Mouse (Mus musculus) limb, embryonic 12.5 days (tissue): ENCODE measurements around the gene Pask. TPM values are rescaled to one million over a fixed set of nuclear protein-coding genes. Genes with fewer than 3 reads are reported as not detected.
A peak's percentile ranks its signal among the peaks of the same experiment; 100 is the strongest.

Source experiments
- ATAC-seq: fragments of 200-750 bp; cut with Nextera tagmentation; 2 replicates; pipeline ENCODE4 v1.8.0; 2017; ENCODE audit warnings: low read depth, moderate TSS enrichment; ENCODE audit not compliant: insufficient number of reproducible peaks, insufficient read depth, low FRiP score, low TSS enrichment
- H3K27ac ChIP-seq: fragments of 300-500 bp; sonication (generic); 2 replicates; pipeline ENCODE4 v1.5.1; 2016; ENCODE audit warnings: mild to moderate bottlenecking, moderate library complexity
- H3K27me3 ChIP-seq: fragments of 300-500 bp; sonication (generic); 2 replicates; pipeline ENCODE4 v1.6.1; 2016; ENCODE audit warnings: mild to moderate bottlenecking, moderate library complexity
- H3K36me3 ChIP-seq: fragments of 300-500 bp; sonication (generic); 2 replicates; pipeline ENCODE4 v1.6.1; 2016; ENCODE audit warnings: mild to moderate bottlenecking, moderate library complexity
- H3K4me1 ChIP-seq: fragments of 300-500 bp; sonication (generic); replicated peaks from 2 replicates; pipeline ENCODE4 v1.6.1; 2016
- H3K4me2 ChIP-seq: fragments of 300-500 bp; sonication (generic); 2 replicates; pipeline ENCODE4 v1.6.1; 2016; ENCODE audit warnings: mild to moderate bottlenecking, moderate library complexity
- H3K4me3 ChIP-seq: fragments of 300-500 bp; sonication (generic); replicated peaks from 2 replicates; pipeline ENCODE4 v1.5.1; 2016; ENCODE audit warnings: mild to moderate bottlenecking
- H3K9ac ChIP-seq: fragments of 300-500 bp; sonication (generic); replicated peaks from 2 replicates; pipeline ENCODE4 v1.6.1; 2016; ENCODE audit warnings: mild to moderate bottlenecking, moderate library complexity
- H3K9me3 ChIP-seq: fragments of 300-500 bp; sonication (generic); 2 replicates; pipeline ENCODE4 v1.6.1; 2016; ENCODE audit warnings: mild to moderate bottlenecking, moderate library complexity
- WGBS: fragments of 180-500 bp; shearing (Covaris S2); methylation state at CpG from one replicate; pipeline ENCODE4 v1.1.7; 2016; 5-methylcytosine and 5-hydroxymethylcytosine counted together
- microRNA-seq: library from miRNA; unstranded; fragments of <30 nt; microRNA quantifications from one replicate; pipeline ENCODE4, GENCODE M21; 2017
- polyA plus RNA-seq: library from polyadenylated mRNA; unstranded; fragments of >200 nt; fragmentation: Nextera tagmentation; extraction: Ambion mirVana; gene quantifications from 2 replicates; pipeline ENCODE4 v1.2.1, GENCODE M21; 2016

Pask gene
- polyA plus RNA-seq, 1 experiment from 2014 or later = 27.0 TPM

DNA sequence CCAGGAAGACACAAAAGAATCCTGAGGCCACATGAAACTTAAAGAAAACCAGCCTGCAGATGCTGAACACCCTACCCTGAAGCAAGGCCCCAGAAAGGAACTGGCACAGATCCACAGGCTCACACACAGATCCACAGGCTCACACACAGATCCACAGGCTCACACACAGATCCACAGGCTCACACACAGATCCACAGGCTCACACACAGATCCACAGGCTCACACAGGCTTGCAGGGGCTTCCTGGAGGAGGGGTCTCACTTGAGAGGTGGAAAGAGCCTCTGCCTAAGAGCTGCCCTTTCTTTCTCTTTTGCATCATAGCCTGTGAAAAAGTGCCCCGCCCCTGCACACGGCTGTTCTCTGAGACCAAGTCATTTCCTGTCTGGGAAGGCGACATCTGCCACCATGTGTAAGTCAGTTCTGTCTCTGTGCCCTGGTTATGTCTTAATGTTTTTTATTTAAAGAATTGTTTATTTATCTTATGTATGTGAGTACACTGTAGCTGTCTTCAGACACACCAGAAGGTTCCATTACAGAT, 53.5 kb downstream of the Pask start:
- Histone ChIP-seq H3K36me3 (peaks cover 91% of the 10 kb centered on the region), H3K4me1 (no peaks in the 10 kb centered on the region), H3K27me3 (no peaks in the 10 kb centered on the region), H3K4me2 (no peak overlapping the region), H3K4me3 (no peak overlapping the region), H3K9me3 (no peaks in the 10 kb centered on the region), H3K9ac (no peak overlapping the region), H3K27ac (no peak overlapping the region)
- 53% methylated on average over 3 of the region's 3 CpGs for WGBS
- no peak for ATAC-seq

GRCm38 (mm10) chr1:93277041-93277440, 66.2 kb downstream of the Pask start:
- Histone ChIP-seq H3K27me3 (0 out of 2 replicates have a peak, but pooled peaks cover 2% of the 10 kb centered on the region), H3K9me3 (no peaks in the 10 kb centered on the region; the same call in 1 of the 2 replicates), H3K4me1 (peaks cover 7% of the 10 kb centered on the region), H3K9ac (no peak overlapping the region), H3K27ac (no peak overlapping the region), H3K4me3 (no peak overlapping the region), H3K4me2 (no peak overlapping the region), H3K36me3 (peaks cover 67% of the 10 kb centered on the region)
- ATAC-seq = no peak
- 79% methylated on average over 7 of the region's 7 CpGs for WGBS

DNA sequence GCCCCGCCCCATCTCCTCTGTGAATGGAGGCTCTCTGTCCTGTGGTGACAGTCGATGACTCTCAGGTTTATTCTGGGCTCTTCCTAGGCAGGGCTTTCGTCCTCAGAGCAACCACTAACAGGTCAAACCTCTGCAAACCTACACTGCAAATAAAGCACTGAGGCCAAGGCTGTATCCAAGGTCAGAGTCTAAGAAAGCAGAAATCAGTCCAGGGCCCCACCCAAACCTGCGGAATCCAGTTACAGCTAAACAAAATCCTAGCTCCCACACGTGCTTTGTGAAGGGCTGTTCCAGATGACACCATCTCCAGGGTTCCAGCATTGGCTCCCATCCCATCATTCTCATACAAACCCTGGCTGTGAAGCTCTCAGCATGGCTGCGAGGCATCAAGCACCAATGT, 67.7 kb downstream of the Pask start:
- no peak overlapping the region for H3K27ac ChIP-seq
- peaks cover 7% of the 10 kb centered on the region for H3K4me1 ChIP-seq
- 0 out of 2 replicates have a peak, but pooled peaks cover 2% of the 10 kb centered on the region for H3K27me3 ChIP-seq
- H3K4me2 ChIP-seq = no peak overlapping the region
- H3K9me3 ChIP-seq = no peaks in the 10 kb centered on the region; the same call in 1 of the 2 replicates
- no peak overlapping the region for H3K4me3 ChIP-seq
- H3K9ac ChIP-seq = no peak overlapping the region
- peaks cover 69% of the 10 kb centered on the region for H3K36me3 ChIP-seq
- ATAC-seq = no peak
- 83% methylated on average over 6 of the region's 6 CpGs for WGBS

DNA sequence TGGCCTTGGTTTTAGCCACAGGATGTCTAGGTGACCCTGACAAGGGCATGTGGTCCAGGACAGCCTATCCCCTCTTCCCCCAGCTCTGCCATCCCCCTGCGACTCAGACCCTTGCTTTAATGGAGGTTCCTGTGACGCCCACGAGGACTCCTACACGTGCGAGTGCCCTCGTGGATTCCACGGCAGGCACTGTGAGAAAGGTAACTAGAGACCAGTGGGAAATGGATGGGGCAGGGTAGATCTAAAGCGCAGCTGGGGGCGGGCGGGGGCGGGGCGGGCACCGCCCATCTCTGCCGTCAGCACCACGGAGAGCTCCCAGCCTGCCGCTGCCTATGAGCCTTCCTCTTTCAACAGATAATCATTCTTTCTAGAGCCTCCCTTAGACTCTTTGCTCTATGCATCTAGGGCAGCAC, 70.9 kb downstream of the Pask start:
- H3K36me3 ChIP-seq = peaks cover 71% of the 10 kb centered on the region
- H3K4me3 ChIP-seq = no peak overlapping the region
- H3K4me2 ChIP-seq = no peak overlapping the region
- H3K9ac ChIP-seq = no peak overlapping the region
- H3K27me3 ChIP-seq = 0 out of 2 replicates have a peak, but pooled peaks cover 2% of the 10 kb centered on the region
- H3K27ac ChIP-seq = no peak overlapping the region
- peak; percentile 43; the same call in 1 of the 2 replicates for ATAC-seq
- H3K9me3 ChIP-seq = no peaks in the 10 kb centered on the region; the same call in 1 of the 2 replicates
- WGBS = 2% methylated on average over 16 of the region's 16 CpGs
- peaks cover 3% of the 10 kb centered on the region for H3K4me1 ChIP-seq

GRCm38 (mm10) chr1:93271751-93272150, 71.5 kb downstream of the Pask start:
- Histone ChIP-seq H3K27me3 (no peaks in the 10 kb centered on the region), H3K4me3 (no peak overlapping the region), H3K4me1 (peaks cover 8% of the 10 kb centered on the region), H3K9me3 (no peaks in the 10 kb centered on the region; the same call in 1 of the 2 replicates), H3K9ac (no peak overlapping the region), H3K4me2 (no peak overlapping the region), H3K36me3 (peaks cover 67% of the 10 kb centered on the region), H3K27ac (no peak overlapping the region)
- ATAC-seq = no peak
- 59% methylated on average over 6 of the region's 6 CpGs for WGBS

- no peak for ATAC-seq
- H3K4me1 ChIP-seq = peaks cover 14% of the 10 kb centered on the region
- 69% methylated on average over 3 of the region's 3 CpGs for WGBS
Observed at GRCm38 (mm10) chr1:93270516-93271240, 72.6 kb downstream of the Pask start.

DNA sequence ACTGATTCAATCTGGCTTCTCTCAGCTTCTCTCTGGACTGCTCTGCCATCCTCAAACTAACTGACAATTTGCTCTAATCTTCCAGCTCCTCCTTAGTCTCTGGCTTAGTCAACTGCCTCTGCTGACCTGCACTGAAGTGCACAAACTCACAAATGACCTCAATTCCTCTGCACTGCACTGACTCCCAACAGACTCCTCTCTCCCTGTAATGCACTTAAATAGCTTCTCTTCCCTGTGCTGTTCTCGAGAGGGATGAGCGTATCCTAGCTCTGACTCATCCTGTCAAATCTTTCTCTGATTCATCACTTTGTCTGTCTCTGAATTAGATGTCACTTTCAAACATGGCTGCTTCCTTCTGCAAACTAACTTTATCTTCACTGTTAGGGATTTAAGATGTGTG, 75.0 kb downstream of the Pask start:
- H3K27me3 ChIP-seq = no peaks in the 10 kb centered on the region
- 91% methylated on average over 2 of the region's 2 CpGs for WGBS
- no peak for ATAC-seq
- no peaks in the 10 kb centered on the region for H3K9me3 ChIP-seq
- H3K27ac ChIP-seq = no peak overlapping the region
- no peak overlapping the region for H3K4me2 ChIP-seq
- H3K4me1 ChIP-seq = peaks cover 14% of the 10 kb centered on the region
- peaks cover 56% of the 10 kb centered on the region for H3K36me3 ChIP-seq
- H3K4me3 ChIP-seq = no peak overlapping the region
- no peak overlapping the region for H3K9ac ChIP-seq

More at GRCm38 (mm10) chr1:93270516-93271240, 72.6 kb downstream of the Pask start:
- Histone ChIP-seq H3K9ac (no peak overlapping the region), H3K27ac (no peak overlapping the region), H3K27me3 (no peaks in the 10 kb centered on the region), H3K36me3 (peaks cover 60% of the 10 kb centered on the region), H3K9me3 (no peaks in the 10 kb centered on the region; the same call in 1 of the 2 replicates), H3K4me3 (no peak overlapping the region), H3K4me2 (no peak overlapping the region)

GRCm38 (mm10) chr1:93267207-93267606, 76.1 kb downstream of the Pask start:
- Histone ChIP-seq H3K9me3 (no peaks in the 10 kb centered on the region), H3K4me3 (no peak overlapping the region), H3K36me3 (peaks cover 56% of the 10 kb centered on the region), H3K4me1 (peaks cover 14% of the 10 kb centered on the region), H3K9ac (no peak overlapping the region), H3K4me2 (no peak overlapping the region), H3K27me3 (no peaks in the 10 kb centered on the region), H3K27ac (no peak overlapping the region; the same call in 1 of the 2 replicates)
- WGBS = 30% methylated on average over 3 of the region's 3 CpGs
- ATAC-seq = no peak; the same call in 1 of the 2 replicates

Small RNA genes within 50 kb of the gene (microRNA-seq; reads per million reads assigned to microRNA genes)
- gene Mir6345 (not detected), gene Mir6901 (not detected), gene Mir6902 (0.70 reads per million)

Other genes starting within 250 kb of the Pask start
- gene Kif1a, start 241.5 kb downstream of the Pask start, polyA plus RNA-seq = 10.3 and 12.4 TPM in 2 replicates
- not detected in 2 replicates for gene Agxt, start 208.2 kb downstream of the Pask start, polyA plus RNA-seq
- 0.10 and 0.18 TPM in 2 replicates for gene 2310007B03Rik, start 182.5 kb downstream of the Pask start, polyA plus RNA-seq
- 0.27 and 0.33 TPM in 2 replicates for gene Crocc2, start 174.8 kb downstream of the Pask start, polyA plus RNA-seq
- 39.5 and 45.7 TPM in 2 replicates for gene Sned1, start 107.6 kb downstream of the Pask start, polyA plus RNA-seq
- 34.3 and 38.8 TPM in 2 replicates for gene Mterf4, start 37.6 kb downstream of the Pask start, polyA plus RNA-seq
- 66.6 and 70.0 TPM in 2 replicates for gene Ppp1r7, start 628 bp downstream of the Pask start, polyA plus RNA-seq
- 0.51 and 0.87 TPM in 2 replicates for gene Ano7, start 30.4 kb upstream of the Pask start, polyA plus RNA-seq
- gene Hdlbp, start 135.3 kb upstream of the Pask start, polyA plus RNA-seq = 135 and 140 TPM in 2 replicates
- 5.9 and 8.3 TPM in 2 replicates for gene Farp2, start 168.6 kb upstream of the Pask start, polyA plus RNA-seq